Mouse (Mus musculus): Measurements from ENCODE around the gene Zfhx3. TPM values are rescaled to one million over a fixed set of nuclear protein-coding genes. Genes with fewer than 3 reads are reported as not detected.
A peak's percentile ranks its signal among the peaks of the same experiment; 100 is the strongest.

Zfhx3 gene
- polyA plus RNA-seq, 1 experiment: 4.7 TPM

DNA sequence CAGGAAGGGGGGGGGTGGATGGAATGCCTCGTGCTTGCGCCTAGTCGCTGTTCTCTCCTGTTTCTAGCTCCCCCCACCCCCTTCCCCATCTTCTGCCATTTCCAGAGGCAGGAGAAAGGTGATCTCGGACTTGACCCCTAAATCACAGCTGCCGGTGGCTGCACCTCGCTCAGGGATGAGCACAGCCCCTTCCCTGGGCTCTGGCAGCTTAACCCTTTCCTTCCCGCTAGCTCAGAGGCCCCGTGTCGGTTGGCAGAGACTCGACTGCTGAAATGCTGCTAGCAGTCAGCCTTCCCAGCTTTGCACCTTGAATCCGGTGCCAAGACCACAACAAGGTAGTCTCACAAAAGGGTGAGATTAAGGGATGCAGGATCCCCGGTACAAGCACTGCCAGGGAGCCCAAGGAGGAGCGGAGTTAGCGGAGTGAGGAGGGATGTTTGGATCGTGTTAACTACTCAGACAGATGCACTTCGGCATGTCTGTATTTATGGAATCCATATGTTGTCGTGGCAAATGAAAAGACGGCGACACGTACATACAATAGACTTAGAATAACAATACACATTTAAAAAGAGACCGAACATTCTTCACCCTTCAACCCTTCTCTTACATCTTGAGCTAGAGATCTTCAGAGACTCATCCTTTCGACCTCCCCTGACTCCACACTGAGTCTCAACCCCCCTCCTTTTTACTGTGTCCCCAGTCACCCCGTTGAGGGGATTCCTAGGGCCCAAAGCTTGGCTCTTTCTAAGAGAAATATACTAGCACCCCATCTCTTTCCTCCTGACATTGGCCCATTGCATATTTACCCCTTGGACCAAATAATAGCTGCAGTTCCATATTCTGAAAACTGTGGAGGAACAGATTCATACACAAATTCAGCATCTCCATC lies 757.3 kb downstream of the Zfhx3 start:
- DNase-seq (ENCODE audit: low spot score): no peak

DNA sequence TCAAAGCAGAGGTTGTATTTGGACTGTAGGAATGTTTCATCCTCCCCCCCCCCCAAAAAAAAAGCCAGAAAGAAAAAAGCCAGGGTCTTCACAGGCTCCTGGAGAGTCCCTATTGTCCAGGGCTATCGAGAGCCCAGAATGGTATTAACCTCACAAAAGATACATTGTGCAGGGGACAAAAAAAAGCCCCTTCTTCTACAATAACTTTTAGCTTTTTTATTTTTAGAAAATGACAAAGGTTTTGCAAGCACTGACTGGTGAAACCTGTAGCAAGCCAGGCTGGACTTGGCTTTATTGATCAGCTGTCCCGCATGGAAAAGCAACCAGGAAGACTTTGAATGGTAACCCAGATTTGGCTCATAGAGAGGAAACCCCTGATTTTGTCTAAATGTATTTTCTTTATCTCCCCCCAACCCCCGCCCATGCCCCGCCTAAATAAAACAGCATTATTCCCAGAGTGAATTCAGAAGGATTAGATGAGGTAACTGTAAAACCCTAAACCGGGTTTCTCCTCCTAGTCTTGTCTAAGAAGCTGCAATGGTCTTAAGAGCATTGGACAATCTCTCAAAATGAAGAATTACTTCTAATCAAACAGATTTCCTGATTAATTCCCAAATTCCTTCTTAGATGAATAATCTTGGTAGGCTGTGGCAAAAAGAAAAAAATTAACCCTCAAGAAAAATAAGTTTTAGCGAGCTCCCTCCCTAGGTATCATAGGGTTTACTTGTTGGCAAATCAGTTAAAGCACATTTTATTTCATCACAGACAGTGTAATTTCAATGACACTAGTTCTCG lies 759.1 kb downstream of the Zfhx3 start:
- no peak for DNase-seq (ENCODE audit: low spot score)

DNA sequence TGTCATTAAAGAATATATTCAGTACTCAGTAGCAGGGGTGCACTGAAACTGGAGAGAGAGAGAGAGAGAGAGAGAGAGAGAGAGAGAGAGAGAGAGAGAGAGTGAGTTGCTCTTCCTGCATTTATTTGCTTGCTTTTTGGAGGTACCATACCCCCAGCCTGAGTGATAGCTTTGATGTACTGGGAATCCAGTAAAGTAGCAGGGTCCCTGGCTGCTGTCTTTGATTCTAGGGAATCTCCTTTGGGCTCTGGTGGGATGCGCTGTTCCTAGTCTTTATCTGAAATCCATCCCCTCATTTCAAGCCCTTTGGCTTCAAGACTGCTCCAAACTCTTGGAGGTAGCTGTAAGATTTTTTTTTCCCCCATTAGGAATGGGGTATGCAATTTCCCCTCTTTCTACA lies 759.8 kb downstream of the Zfhx3 start:
- DNase-seq (ENCODE audit: low spot score): no peak

DNA sequence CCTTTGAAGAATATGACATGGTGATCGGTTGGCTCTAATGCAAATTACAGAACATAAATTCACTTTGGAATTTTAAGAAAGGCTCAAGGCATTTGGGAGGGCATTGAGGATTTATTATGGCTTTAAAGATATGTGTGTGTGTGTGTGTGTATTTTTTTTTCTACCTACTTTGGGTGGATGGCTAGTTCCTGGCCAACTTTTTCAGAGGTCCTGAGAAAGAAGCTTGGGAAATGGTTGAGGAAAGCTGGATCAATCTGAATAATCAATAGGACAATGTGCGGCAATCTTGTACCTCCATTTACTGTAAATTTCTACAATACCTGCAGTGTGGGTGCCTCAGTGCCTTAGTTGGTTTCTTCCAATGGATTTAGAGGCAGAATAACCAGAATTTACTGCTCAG lies 763.3 kb downstream of the Zfhx3 start:
- no peak for DNase-seq (ENCODE audit: low spot score)

DNA sequence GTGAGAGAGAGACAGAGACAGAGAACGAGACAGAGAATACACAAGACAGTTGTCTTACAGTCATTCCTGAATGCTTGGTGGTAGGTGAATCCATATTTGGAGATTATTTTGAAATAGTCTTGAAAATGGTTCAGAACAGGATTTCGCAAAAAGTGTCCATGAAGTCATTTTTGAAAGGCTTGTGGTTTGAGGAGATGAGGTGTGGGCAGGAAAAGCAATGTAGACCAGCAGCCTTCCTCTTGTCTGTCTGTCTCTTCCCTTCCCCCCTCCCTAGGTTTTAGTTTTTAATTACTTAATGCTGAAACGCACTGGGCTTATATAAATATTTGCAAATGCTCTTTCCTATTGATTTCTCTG lies 764.0 kb downstream of the Zfhx3 start:
- no peak for DNase-seq (ENCODE audit: low spot score)

DNA sequence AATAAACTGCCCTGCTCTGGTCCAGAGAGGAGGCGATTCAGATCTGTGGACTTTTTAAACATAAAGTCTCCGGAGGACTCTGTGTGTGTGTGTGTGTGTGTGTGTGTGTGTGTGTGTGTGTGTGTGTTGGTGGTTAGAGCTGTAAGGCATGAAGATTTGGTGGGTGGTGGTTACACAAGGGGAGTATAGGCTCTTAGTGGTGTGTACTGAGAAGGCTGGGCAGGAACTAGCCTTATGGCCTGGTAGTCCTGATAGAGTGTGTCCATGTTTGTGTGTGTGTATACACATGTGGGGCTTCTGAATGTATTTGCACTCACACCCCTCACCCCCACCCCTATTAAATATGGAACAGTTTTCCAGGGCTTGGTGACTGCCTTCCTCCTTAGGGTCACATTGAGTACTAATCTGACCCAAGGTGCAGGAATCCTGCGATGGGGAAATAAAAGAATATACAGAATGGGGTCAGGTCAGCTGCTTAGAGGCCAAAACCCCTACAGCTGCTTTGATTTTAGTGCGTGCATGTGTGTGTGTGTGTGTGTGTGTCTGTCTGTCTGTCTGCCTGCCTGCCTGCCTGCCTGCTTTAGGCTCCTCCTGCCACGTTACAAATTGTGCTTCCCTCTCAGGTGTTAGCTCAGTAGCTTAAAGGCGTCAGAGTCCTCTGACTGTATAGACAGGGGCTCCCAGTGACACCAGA lies 764.6 kb downstream of the Zfhx3 start:
- no peak for DNase-seq (ENCODE audit: low spot score)

DNA sequence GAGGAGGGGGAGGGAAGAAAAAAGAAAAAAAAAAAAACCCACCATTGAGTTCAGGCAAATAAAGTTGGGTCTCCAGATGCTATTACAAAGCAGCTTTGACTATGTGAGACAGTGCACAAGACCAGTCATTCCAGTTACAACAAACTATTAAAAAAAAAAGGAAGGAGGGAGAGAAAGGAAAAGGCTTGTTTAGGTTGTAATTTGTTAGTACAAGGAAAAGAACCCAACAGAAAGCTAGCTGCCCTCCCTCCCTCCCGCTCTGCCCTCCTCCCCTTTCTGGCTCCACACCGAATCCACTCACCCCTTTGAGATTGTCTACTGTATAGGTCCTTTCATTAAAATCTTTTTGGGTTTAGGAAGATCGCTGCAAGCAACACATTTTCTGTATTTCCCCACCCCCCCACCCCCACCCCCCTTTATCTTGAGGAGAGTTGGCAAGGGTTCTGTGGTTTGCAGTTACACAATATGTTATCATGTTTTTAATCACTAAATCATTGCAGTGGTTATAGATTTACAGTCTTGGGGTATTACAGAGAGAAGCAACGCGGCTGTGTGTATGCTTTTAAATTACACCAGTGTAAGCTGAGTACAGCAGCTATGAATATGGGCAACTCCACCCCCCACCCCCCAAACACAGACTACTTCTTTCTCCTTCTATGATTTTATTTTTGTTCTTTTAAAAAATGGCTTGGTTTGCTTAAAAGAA lies 765.3 kb downstream of the Zfhx3 start:
- no peak for DNase-seq (ENCODE audit: low spot score)

DNA sequence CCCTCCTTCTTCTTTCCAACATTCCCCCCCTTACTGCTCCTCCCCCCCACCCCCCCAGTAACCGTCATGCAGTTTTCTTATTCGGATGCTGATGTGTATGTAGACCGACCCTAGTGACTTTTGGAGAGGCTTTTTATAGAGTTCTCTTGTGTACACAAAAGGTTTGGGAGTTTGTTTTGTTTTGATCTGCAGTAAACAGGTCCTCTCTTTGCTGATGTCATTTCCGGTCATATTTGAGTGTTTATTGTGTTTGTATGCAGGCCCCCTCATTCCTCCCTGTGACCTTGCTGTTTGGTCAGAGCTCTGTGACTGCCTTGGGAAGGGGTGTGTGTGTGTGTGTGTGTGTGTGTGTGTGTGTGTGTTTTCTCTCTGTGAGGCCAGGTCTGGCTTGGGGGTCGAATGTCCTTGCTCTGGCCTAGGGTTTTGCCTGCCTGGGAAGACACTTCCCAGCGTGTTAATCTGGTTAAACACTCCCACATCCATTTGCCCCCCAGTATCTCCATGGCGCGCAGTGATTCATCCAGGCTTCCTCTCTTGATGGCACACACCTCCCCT lies 766.5 kb downstream of the Zfhx3 start:
- DNase-seq (ENCODE audit: low spot score): no peak

DNA sequence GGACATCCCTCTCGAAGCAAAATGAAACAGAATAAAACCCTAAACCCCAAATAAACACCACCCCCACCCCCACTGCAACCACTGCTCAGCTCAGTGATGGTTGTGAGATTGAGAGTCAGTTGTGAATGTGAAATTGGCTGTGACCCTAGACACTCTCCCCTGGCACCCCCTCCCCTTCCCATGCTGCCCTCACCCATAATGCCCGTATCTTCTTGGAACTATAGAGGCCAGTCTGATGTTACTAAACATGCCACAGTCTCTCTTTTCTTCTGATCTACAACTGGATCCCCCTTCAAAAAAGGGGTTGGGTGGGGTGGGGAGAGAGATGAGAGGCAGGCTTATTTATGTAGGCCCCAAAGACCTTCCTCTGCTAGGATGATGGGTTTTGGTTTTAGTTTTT lies 767.0 kb downstream of the Zfhx3 start:
- no peak for DNase-seq (ENCODE audit: low spot score)

DNA sequence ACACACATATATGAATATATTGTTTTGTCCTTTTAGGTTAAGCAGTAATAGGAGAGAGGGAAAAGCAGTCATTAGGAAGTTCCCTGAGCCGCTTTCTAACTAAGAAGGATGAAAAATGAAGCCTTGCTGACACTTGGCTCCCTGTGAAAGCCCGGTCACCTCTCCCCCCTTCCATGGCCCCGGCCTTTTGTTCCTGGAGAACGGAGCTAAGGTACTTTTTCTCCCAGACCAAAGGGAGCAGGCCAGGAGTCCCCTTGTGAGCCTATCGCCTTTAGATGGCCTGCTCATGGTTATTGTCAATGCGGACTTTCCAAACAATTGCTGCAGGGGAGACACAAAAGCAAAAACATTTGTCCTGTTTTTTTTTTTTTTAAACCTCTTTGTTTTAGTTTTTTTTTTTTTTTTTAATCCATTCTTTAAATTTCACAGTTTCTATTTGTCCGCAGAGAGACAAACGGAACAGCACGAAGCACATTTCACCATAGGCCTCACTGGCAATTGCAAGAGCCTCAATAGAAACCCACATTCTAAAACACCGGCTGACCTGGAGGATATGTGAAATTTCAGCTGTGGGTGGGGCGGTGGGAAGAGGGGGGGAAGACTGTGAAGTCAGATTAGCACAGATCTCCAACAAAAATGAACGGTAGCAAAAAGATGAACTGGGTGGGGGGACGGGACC lies 767.6 kb downstream of the Zfhx3 start:
- DNase-seq (ENCODE audit: low spot score): peak; percentile 6

DNA sequence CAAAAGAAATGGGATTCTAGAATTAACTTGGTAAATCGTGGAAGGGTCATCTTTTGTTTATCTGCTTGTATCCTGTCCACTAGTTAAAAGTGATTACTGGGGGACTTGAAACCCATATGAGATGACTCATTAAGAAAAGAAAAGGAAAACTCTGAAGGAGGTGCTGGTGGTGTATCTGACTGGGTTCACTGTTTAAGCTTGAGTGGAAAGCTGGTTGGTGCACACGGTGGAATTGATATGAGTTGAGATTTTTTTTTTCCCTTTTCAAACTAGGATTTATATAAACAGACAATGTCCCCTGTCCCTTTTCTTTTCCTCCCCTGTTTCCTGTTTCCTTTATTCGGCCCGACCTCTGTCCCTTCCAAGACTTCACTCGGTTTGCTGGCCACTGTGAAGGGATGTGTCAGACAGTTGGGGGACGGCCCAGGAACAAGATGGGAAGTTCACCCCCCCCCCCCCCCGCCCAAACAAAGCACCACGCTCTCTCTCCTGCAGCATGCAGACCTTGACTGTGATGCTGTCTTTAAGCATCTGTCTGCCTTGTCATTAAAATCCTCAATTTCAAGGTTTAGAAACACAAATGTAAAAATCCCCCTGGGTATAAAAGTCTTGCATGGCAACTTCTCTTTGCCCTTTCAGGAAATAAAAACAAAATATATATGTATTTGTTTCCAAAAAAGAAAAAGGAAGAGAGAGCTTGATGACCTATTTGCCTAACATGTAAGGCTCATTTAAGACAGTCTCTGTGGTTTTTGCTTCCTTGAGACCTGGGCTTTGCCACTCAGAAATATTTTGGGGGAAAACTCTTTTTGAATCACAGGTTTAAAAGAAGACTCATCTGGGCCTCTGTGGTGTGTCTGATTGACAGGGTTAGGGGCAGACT lies 768.4 kb downstream of the Zfhx3 start:
- no peak for DNase-seq (ENCODE audit: low spot score)

DNA sequence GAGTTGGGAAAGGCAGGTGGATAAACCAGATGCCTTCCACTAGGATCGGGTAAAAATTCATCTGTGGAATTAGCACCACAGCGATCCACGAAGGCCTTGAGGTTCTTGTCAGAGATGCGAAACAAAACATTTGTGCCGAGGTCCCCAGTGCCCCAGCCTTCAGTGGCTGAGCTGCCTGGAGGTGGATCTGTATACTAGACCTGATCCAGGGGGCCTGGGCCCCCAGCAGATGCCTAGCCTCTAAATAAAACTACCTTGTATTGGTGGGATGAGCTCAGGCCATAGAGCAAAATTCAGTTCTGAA lies 769.0 kb downstream of the Zfhx3 start:
- no peak for DNase-seq (ENCODE audit: low spot score)

DNA sequence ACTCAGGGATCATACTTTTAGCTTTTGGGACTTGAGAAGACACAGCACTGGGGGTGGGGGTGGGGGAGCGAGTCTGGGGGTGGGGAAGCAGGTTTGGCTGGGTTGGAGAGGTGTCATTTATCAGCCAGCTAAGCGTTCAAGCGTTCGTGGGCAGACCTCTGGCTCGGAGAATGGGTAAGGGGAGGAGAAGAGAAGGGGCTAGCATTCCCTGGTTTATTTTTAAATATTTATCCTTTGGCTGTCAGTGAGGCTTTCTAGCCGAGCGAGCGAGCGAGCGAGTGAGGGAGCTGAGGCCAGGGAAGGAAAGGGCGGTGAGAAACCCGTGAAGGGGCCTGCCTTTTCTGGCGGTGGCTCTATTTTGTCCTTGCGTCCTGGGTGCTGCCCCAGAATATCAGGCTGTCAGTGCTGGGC lies 769.6 kb downstream of the Zfhx3 start:
- DNase-seq (ENCODE audit: low spot score): no peak

DNA sequence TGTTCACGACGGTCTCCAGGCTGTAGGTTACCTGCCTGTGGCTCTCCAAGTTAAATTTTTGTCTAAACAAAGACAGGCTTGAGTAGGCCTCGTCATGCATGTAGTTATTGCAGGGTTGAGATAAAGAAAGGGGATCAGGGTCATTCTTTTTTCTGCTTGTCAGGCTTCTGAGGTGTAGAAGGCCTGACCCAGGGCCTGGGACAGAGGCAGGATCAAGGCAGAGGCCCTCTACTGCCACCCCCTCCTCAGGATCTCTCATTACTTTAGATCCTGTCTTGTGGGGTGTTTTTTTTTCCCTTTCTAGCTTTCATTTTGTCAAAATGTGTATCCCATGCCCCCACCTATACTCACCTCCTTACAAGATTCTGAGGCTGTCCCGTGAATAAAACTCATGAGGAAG lies 770.2 kb downstream of the Zfhx3 start:
- DNase-seq (ENCODE audit: low spot score): no peak

DNA sequence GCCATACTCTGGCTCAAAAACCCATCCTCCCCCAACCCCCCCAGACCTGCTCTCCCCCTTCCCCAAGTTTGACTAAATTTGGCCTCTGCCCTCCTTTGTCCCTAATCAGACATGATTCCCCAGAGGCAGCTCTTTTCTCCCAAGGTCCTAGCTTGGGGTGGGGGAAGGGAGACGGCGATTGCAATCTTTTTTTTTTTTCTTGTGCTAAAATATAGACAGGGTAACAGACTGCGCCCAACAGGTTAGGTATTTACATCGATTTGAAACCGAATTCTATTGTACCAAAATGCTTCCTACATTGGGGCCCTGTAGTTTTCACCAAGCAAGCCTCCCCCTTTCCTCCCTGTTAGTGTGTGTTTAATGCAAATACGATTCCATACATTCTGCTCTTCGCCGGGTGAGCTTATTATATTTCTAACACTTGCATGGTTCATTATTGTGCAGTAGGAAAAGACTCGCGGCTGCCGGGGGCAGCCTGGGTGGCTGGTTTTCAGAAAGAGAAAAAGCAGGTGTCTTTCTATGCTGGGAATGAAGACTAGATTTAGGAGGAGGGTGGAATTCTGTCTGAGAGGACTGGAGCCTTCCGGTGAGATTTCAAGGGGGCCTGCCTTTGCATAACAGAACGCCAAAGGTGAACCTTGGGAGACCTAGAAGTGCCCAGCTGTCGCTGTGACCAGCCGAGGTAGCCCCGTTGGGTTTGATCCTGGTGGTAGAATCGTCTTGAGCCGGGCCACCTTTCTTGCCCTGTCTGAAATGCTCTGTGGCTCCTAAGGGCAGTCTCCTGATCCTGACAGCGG lies 771.1 kb downstream of the Zfhx3 start:
- DNase-seq (ENCODE audit: low spot score): no peak

DNA sequence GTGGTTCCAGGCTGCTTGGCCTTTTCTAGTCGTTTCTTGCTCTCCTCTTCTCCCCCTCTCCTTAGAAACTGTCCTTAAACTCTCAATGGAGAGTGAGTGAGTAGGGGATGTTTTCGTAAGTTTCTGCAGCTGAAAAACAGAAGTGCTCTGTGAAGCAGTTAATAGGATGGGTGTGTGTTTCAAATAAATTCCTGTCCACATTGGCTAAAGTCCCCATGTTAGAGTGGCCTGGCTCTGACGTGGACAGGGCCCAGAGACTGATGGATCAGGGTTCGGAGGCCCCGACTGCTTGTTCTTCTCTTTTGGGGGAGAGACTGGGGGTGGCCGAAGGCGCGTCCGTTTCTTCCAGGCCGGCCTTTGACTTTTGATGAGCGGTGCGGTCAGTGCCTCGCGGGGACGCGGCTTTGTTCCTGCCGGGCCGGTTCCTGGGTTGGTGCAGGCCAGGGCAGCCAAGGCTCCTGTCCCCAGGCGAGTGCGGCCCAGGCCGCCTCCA lies 771.7 kb downstream of the Zfhx3 start:
- DNase-seq (ENCODE audit: low spot score): no peak

DNA sequence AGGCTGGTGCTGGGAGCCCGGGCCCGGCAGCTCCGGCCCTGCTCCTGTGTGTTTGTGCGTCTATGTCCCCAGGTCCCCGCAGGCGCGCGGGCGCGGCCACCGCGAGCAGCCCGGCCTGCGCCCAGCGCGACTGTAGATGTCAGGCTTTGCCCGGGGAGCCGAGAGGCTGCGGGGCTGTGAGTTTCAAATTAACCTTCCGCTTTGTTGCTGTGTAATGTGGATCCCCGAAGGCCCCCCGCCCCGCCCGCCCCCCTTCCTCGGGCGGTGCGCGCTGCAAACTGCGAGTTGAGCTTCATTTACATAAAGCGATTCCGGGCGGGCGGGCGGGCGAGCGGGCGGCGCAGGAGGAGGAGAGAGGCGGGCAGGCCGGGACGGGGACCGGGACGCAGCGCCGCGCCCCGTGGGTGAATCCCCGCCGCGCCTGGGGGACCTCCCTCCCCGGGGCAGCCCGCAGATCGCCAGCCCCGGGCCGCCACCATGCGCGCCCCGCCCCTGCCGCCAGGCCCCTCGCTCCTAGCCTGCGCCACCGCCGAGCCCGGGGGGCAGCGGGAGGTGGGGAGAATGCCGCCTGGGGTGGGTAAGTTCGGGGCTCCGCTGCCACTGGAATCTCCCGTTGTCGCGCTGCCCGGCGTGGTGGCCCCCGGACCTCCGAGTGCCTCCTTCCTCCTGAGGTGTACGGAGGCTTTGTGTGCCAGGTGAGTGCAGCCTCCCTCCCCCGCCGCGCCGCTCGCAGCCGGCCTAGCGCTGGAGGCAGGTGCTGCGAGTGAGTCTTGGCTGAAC lies 772.4 kb downstream of the Zfhx3 start:
- DNase-seq (ENCODE audit: low spot score): peak; percentile 71

DNA sequence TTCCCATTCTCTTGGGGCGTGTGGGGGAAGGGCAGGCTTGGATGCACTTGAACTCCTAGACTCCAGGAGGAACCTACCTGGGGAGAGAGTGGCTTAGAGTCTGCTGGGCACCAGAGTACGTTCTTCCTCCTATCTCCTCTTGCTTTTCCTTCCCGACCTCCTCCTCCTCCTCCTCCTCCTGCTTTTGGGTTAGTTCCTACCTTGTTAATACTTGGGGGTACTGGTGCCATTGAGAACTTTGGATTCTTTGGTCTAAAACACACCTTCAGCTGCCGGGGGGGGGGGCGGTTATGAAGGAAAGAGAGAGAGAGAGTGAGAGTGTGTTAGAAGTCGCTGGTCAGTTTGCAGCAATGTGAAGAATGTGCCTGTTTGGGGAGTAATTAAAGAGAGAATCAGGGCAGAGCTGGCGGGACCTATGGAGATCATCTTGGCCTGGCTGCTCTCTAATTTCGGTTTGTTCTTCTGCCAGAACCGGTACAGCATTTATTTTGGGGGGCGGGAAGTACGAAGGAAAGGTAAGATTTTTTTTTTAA lies 773.0 kb downstream of the Zfhx3 start:
- DNase-seq (ENCODE audit: low spot score): no peak

Measured in urinary bladder, adult 2 months (tissue).